Mouse (Mus musculus): ENCODE measurements around the gene Golga1.
"Not testable (repeated sequence)": the region's sequence is repeated elsewhere in the genome, so short reads cannot be mapped to it uniquely, and the experiment has no call there.

GRCm38 (mm10) chr2:39010144-39010543 is 55.2 kb downstream of the Golga1 start:
- not testable (repeated sequence) for TF ChIP-seq CTCF, POLR2A (IDR thresholded peaks at IDR 0.05; ENCODE audit: extremely low read depth, insufficient read depth, low read length)
